Mouse (Mus musculus): ENCODE measurements at regions not wholly inside any gene's neighbourhood (a gene's known extent, or its start where the extent isn't known, plus 50 kb on each side); places are given as distances from the start of the nearest gene placed in this dataset.

DNA sequence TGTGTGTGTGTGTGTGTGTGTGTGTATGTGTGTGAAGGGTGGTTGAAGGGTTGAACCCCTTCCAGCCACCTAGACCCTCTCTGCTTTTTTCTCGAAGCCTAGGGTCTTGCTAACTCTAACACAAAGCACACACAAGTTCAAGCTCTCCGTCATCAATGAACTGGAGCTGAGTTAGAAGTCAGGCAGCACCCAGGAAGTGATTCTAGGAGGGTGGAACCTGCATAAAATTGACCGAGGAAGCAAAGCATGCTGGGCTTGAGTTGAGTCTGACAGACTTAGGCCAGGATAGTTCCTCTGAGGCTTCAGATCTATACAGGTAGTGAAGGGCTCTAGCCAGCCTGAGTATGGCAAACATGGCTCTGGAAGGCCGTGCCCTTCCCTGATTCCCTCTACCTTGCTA, 165.1 kb downstream of the Rplp1 start:
- Histone ChIP-seq H3K4me1 (replicated peaks; ENCODE audit: low read depth, low read length) (peaks cover 21% of the 10 kb centered on the region), H3K36me3 (ENCODE audit: insufficient read depth, low read length) (no peaks in the 10 kb centered on the region), H3K9me3 (ENCODE audit: low read length) (peaks cover 4% of the 10 kb centered on the region; the same call in 1 of the 2 replicates), H3K27me3 (ENCODE audit: insufficient read depth, low read length) (no peaks in the 10 kb centered on the region), H3K4me3 (replicated peaks; ENCODE audit: low read length) (no peak overlapping the region)
- TF ChIP-seq POU5F1 (IDR thresholded peaks at IDR 0.05; ENCODE audit: borderline replicate concordance, low read length) (no peak), NANOG (IDR thresholded peaks at IDR 0.05; ENCODE audit: borderline replicate concordance, low read length) (no peak), CTCF (conservative IDR thresholded peaks at IDR 0.05; ENCODE audit: low read length) (no peak)

DNA sequence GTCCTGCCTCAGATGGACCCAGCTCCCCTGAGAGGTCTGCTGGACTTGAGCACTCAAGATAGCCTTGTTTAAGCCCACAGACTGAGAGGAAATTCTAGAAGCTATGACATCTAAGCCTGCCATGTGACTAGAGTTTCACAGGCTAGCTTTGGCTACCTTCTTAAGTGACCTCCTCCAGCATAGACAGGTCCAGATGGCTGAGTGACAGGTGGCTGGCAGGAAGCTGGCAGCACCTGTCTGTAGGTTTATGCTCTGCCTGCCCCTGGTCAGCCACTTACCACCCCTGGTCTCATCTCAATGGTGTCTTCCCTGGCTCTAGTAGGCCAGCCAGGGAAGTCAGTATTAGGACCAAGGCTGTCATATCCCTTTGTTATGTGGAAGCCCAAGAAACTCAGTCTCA, 165.9 kb downstream of the Rplp1 start:
- H3K4me1 ChIP-seq (replicated peaks; ENCODE audit: low read depth, low read length), result peaks cover 13% of the 10 kb centered on the region
- H3K9me3 ChIP-seq (ENCODE audit: low read length), result peaks cover 4% of the 10 kb centered on the region; the same call in 1 of the 2 replicates
- no peaks in the 10 kb centered on the region for H3K27me3 ChIP-seq (ENCODE audit: insufficient read depth, low read length)
- no peak overlapping the region for H3K4me3 ChIP-seq (replicated peaks; ENCODE audit: low read length)
- TF ChIP-seq POU5F1 (IDR thresholded peaks at IDR 0.05; ENCODE audit: borderline replicate concordance, low read length) (no peak), CTCF (conservative IDR thresholded peaks at IDR 0.05; ENCODE audit: low read length) (no peak), NANOG (IDR thresholded peaks at IDR 0.05; ENCODE audit: borderline replicate concordance, low read length) (no peak)
- H3K36me3 ChIP-seq (ENCODE audit: insufficient read depth, low read length), result no peaks in the 10 kb centered on the region

DNA sequence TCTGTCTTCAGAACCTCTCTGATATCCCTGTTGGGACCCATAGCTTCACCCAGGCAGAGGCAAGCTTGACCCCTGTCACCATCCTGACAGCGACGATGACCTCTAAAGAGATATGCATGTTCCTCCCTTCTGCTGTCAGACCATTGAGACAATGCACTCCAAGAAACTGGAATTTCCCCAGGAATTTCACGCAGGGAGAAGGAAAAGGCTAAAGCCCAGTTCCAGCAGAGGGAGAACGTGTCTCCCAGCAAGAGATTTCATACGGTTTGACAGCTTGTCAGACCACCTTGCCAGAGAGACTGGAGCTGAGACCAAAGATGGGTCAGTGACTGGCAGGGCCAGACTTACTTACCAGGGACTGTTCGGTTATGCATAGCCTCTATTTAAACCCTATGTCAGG, 167.9 kb downstream of the Rplp1 start:
- Histone ChIP-seq H3K4me3 (replicated peaks; ENCODE audit: low read length) (no peak overlapping the region), H3K9me3 (ENCODE audit: low read length) (peaks cover 4% of the 10 kb centered on the region; the same call in 1 of the 2 replicates), H3K36me3 (ENCODE audit: insufficient read depth, low read length) (no peaks in the 10 kb centered on the region), H3K27me3 (ENCODE audit: insufficient read depth, low read length) (no peaks in the 10 kb centered on the region), H3K4me1 (replicated peaks; ENCODE audit: low read depth, low read length) (peaks cover 9% of the 10 kb centered on the region)
- TF ChIP-seq NANOG (IDR thresholded peaks at IDR 0.05; ENCODE audit: borderline replicate concordance, low read length) (no peak), CTCF (conservative IDR thresholded peaks at IDR 0.05; ENCODE audit: low read length) (no peak), POU5F1 (IDR thresholded peaks at IDR 0.05; ENCODE audit: borderline replicate concordance, low read length) (no peak)

DNA sequence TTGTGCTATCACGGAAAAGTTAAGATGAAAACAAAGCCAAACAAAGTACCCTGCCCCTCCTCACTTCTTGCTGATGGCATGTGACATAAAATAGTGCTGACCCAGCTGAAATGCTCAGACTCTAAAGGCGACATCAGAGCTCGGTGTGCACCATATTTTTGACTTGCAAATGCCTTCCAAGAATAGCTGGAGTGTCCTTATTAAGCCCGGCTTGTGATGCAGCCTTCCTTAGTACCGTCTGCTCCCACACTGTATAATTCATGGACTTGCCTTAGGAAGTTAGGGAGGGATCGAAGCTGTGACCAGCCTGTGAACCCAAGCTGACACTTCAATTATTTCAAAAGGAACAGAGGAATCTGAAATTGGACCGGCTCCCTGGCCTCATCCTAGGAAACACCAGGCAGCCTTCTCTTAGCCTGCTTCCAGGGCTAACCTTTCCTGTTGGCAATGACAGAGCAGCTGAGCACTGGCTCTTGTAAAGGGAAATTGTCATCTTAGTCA, 169.0 kb downstream of the Rplp1 start:
- TF ChIP-seq CTCF (conservative IDR thresholded peaks at IDR 0.05; ENCODE audit: low read length), result no peak
- no peak for TF ChIP-seq NANOG (IDR thresholded peaks at IDR 0.05; ENCODE audit: borderline replicate concordance, low read length)
- no peak for TF ChIP-seq POU5F1 (IDR thresholded peaks at IDR 0.05; ENCODE audit: borderline replicate concordance, low read length)
- Histone ChIP-seq H3K36me3 (ENCODE audit: insufficient read depth, low read length) (no peaks in the 10 kb centered on the region), H3K27me3 (ENCODE audit: insufficient read depth, low read length) (no peaks in the 10 kb centered on the region), H3K4me3 (replicated peaks; ENCODE audit: low read length) (no peak overlapping the region), H3K4me1 (replicated peaks; ENCODE audit: low read depth, low read length) (peaks cover 9% of the 10 kb centered on the region), H3K9me3 (ENCODE audit: low read length) (peaks cover under 1% of the 10 kb centered on the region; the same call in 1 of the 2 replicates)

DNA sequence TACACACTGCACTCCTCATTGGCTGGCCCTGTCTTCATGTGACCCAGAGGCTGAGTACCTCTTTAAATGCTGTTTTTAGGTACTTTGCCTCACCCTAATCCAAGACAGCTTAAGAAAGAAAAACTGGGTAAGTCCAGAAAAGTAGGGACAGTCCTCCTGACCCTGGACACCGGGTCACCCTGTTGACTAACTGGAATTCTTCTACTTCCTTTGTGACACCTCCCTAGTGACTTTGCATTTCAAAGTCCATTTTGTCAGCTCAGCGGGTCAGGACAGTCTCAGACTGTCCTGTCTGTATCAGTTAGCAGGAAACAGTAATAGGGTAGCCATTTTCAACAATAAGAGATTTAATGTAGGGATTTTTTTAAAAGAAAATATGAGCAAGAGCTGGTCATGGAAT, 180.8 kb downstream of the Rplp1 start:
- Histone ChIP-seq H3K9me3 (ENCODE audit: low read length) (peaks cover 13% of the 10 kb centered on the region), H3K4me1 (replicated peaks; ENCODE audit: low read depth, low read length) (peaks cover 5% of the 10 kb centered on the region), H3K4me3 (replicated peaks; ENCODE audit: low read length) (no peak overlapping the region), H3K36me3 (ENCODE audit: insufficient read depth, low read length) (no peaks in the 10 kb centered on the region), H3K27me3 (ENCODE audit: insufficient read depth, low read length) (no peaks in the 10 kb centered on the region)
- TF ChIP-seq NANOG (IDR thresholded peaks at IDR 0.05; ENCODE audit: borderline replicate concordance, low read length) (no peak), CTCF (conservative IDR thresholded peaks at IDR 0.05; ENCODE audit: low read length) (no peak), POU5F1 (IDR thresholded peaks at IDR 0.05; ENCODE audit: borderline replicate concordance, low read length) (no peak)

DNA sequence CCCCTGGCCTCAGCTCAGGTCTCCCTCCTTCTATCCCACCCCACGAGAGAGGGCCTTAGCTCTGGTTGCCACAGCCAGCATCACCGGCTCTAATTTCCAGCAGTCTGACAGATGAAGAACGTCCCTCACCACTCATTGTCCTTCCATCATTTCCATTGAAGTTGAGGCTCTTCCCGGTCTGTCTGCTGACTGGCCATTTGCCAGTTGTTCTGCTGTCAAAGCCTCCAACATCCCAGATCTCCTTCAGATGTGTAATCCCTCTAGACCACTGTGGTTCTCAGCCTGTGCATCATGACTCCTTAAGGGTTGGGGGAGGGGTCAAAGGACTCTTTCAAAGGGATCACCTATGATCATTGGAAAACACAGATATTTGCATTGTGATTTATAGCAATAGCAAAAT, 181.6 kb downstream of the Rplp1 start:
- peaks cover 13% of the 10 kb centered on the region for H3K9me3 ChIP-seq (ENCODE audit: low read length)
- no peak overlapping the region for H3K4me3 ChIP-seq (replicated peaks; ENCODE audit: low read length)
- TF ChIP-seq POU5F1 (IDR thresholded peaks at IDR 0.05; ENCODE audit: borderline replicate concordance, low read length) (no peak), NANOG (IDR thresholded peaks at IDR 0.05; ENCODE audit: borderline replicate concordance, low read length) (no peak), CTCF (conservative IDR thresholded peaks at IDR 0.05; ENCODE audit: low read length) (no peak)
- peaks cover 12% of the 10 kb centered on the region for H3K4me1 ChIP-seq (replicated peaks; ENCODE audit: low read depth, low read length)
- no peaks in the 10 kb centered on the region for H3K36me3 ChIP-seq (ENCODE audit: insufficient read depth, low read length)
- no peaks in the 10 kb centered on the region for H3K27me3 ChIP-seq (ENCODE audit: insufficient read depth, low read length)

DNA sequence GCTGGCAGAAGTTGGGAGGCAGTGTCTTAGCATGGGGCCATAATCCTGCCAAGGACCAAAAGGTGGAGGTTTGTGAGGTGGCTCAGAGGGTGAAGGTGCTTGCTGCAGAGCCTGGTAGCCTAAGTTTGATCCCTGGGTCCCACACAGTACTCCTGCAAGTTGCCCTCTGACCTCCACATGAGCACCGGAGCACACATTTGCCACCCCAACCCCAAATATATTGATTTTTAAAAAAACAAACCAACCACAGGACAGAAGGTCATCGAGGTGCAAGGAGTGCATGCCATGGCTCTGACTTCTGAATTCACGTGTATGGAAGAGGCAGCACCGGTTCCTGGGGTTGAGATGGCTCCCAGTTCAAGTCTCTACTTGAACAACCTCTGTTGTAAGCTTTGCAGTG, 186.2 kb downstream of the Rplp1 start:
- no peak overlapping the region for H3K4me3 ChIP-seq (replicated peaks; ENCODE audit: low read length)
- H3K4me1 ChIP-seq (replicated peaks; ENCODE audit: low read depth, low read length), result peaks cover 14% of the 10 kb centered on the region
- H3K36me3 ChIP-seq (ENCODE audit: insufficient read depth, low read length), result no peaks in the 10 kb centered on the region
- no peaks in the 10 kb centered on the region for H3K9me3 ChIP-seq (ENCODE audit: low read length)
- no peak for TF ChIP-seq NANOG (IDR thresholded peaks at IDR 0.05; ENCODE audit: borderline replicate concordance, low read length)
- TF ChIP-seq POU5F1 (IDR thresholded peaks at IDR 0.05; ENCODE audit: borderline replicate concordance, low read length), result no peak
- no peak for TF ChIP-seq CTCF (conservative IDR thresholded peaks at IDR 0.05; ENCODE audit: low read length)
- peaks cover 5% of the 10 kb centered on the region for H3K27me3 ChIP-seq (ENCODE audit: insufficient read depth, low read length)

DNA sequence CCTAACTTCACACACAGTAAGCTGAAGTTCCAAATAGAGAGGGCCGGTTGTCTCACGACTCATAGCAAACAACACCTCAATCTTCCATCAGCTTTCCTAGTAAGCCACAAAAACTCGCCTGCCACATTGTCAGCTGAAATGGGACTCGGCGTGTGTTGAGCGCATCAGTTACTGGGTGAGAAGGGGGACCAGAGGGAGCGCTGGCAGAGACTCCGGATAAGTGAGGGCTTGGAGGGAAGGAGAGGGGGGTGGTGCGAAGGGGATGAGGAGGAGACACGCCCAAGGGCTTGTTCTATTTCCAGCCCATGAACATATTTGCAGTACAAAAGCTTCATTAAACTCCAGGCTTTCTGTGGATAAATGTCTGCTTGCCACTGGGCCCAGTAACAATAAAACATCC, 186.7 kb downstream of the Rplp1 start:
- TF ChIP-seq NANOG (IDR thresholded peaks at IDR 0.05; ENCODE audit: borderline replicate concordance, low read length) (no peak), CTCF (conservative IDR thresholded peaks at IDR 0.05; ENCODE audit: low read length) (no peak), POU5F1 (IDR thresholded peaks at IDR 0.05; ENCODE audit: borderline replicate concordance, low read length) (no peak)
- no peaks in the 10 kb centered on the region for H3K36me3 ChIP-seq (ENCODE audit: insufficient read depth, low read length)

DNA sequence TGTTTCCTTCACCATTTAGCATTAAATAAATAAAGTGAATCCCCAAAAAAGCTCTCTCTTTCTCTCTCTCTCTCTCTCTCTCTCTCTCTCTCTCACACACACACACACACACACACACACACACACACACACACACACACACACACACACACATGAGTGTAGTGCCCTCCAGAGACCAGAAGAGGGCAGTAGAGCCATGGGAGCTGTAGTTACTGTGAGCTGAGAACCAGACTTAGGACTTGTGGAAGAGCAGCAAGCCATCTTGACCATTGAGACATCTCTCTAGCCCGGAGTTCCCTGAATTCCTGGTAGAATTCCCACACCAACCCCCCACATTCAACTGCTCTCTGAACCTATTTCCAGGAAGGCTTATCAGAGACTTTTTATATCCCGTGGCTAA, 190.3 kb downstream of the Rplp1 start:
- peaks cover 14% of the 10 kb centered on the region for H3K4me1 ChIP-seq (replicated peaks; ENCODE audit: low read depth, low read length)
- no peak overlapping the region for H3K4me3 ChIP-seq (replicated peaks; ENCODE audit: low read length)
- TF ChIP-seq NANOG (IDR thresholded peaks at IDR 0.05; ENCODE audit: borderline replicate concordance, low read length), result no peak
- no peak for TF ChIP-seq POU5F1 (IDR thresholded peaks at IDR 0.05; ENCODE audit: borderline replicate concordance, low read length)
- peak; percentile 33; the same call in 1 of the 2 replicates for TF ChIP-seq CTCF (conservative IDR thresholded peaks at IDR 0.05; ENCODE audit: low read length)
- peaks cover 10% of the 10 kb centered on the region for H3K27me3 ChIP-seq (ENCODE audit: insufficient read depth, low read length)
- H3K9me3 ChIP-seq (ENCODE audit: low read length), result no peaks in the 10 kb centered on the region
- no peaks in the 10 kb centered on the region for H3K36me3 ChIP-seq (ENCODE audit: insufficient read depth, low read length)

More for the DNA sequence above, 186.7 kb downstream of the Rplp1 start:
- H3K27me3 ChIP-seq (ENCODE audit: insufficient read depth, low read length), result peaks cover 5% of the 10 kb centered on the region
- no peak overlapping the region for H3K4me3 ChIP-seq (replicated peaks; ENCODE audit: low read length)
- H3K9me3 ChIP-seq (ENCODE audit: low read length), result no peaks in the 10 kb centered on the region
- peaks cover 14% of the 10 kb centered on the region for H3K4me1 ChIP-seq (replicated peaks; ENCODE audit: low read depth, low read length)

All from E14TG2a.4 (cell line).